Comparison of ENCODE assay signal across 2 mouse cellular contexts in the genomic region with DNA sequence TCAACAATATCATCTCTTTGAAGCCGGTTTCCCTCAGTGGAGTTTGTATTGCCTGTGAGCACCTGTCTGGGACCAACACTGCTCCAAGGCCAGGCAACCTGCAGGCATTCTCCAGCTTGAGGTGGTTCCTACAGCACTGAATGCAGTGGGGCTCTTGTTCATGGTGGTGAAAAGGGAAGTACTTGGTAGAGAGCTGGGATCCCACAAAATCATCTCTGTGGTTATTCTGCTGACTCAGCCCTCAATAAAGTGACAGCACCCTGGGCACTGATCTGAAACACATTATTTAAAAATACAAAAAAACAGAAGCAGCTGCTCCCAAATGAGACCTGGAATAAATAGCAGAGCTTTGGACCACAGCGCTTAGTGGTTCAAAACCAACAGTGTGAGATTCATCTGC.
TF ChIP-seq lines count a peak whose summit lies in the region.

No protein-coding gene starts in this region.

TF ChIP-seq in CH12.LX, 34 proteins besides CTCF, POLR2A, EP300 and RAD21:
- TF ChIP-seq HCFC1 (IDR thresholded peaks at IDR 0.05; ENCODE audit: low read depth, low read length) (no peak), MAFK (IDR thresholded peaks at IDR 0.05; ENCODE audit: insufficient replicate concordance, low read length) (peak; percentile 52; the same call in 1 of the 2 replicates), ZC3H11A (IDR thresholded peaks at IDR 0.05; ENCODE audit: low read depth, low read length) (no peak), ETS1 (conservative IDR thresholded peaks at IDR 0.05; ENCODE audit: low read depth, low read length) (no peak)

TF ChIP-seq in MEL, 35 proteins besides CTCF, POLR2A, EP300 and RAD21:
- no peak for TF ChIP-seq KAT2A (conservative IDR thresholded peaks at IDR 0.05; ENCODE audit: low read depth, low read length)
- TF ChIP-seq MAFK (IDR thresholded peaks at IDR 0.05; ENCODE audit: borderline replicate concordance, low read depth, low read length): peak; percentile 89
- TF ChIP-seq NRF1 (IDR thresholded peaks at IDR 0.05; ENCODE audit: insufficient read depth, low read depth, low read length, poor library complexity, severe bottlenecking): no peak
- no peak for TF ChIP-seq UBTF (IDR thresholded peaks at IDR 0.05; ENCODE audit: borderline replicate concordance, insufficient read depth, low read depth, low read length)
- TF ChIP-seq ETS1 (IDR thresholded peaks at IDR 0.05; ENCODE audit: low read depth, low read length): no peak
- TF ChIP-seq SIN3A (IDR thresholded peaks at IDR 0.05; ENCODE audit: low read length): no peak
